Mouse (Mus musculus): ENCODE data around the gene Srrt. TPM values are rescaled to one million over a fixed set of nuclear protein-coding genes. Genes with fewer than 3 reads are reported as not detected.

Srrt gene
- total RNA-seq, 1 experiment from 2014 or later, result 250 TPM

DNA sequence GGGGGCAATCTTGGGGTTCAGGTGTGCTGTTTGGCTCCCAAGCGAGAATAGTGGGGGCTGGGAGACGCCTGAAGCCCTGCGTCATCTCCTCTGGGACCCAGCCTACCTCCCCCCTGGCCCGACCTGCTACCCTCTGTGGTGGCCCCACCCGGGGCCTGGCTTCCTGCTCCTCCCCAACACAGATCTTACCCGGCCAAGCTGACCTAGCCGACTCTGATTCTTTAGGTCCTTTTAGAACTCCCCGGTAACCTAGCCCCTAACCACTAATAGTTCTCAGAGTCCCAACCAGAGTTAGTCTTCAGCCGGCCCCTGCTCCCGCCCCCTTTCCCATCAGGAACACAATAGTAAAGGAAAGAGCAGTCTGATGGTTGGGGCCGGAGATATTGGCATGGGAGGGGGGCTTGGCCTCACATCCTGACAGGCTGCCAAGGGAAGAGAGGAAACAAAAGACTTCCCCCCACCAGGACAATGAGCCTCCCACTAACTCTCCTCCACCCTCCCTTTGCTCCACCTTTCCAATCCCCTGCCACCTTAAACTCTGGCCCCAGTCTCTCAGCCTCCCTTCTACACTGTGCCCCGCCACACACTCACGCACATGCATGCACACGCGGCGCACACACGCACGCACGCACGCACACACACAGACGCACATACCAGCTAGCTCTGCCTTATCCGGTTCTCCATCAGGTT is 32.0 kb upstream of the Srrt start:
- no peak for ATAC-seq (replicated peaks; ENCODE audit: insufficient number of reproducible peaks, low FRiP score, low TSS enrichment, poor library complexity, severe bottlenecking)

DNA sequence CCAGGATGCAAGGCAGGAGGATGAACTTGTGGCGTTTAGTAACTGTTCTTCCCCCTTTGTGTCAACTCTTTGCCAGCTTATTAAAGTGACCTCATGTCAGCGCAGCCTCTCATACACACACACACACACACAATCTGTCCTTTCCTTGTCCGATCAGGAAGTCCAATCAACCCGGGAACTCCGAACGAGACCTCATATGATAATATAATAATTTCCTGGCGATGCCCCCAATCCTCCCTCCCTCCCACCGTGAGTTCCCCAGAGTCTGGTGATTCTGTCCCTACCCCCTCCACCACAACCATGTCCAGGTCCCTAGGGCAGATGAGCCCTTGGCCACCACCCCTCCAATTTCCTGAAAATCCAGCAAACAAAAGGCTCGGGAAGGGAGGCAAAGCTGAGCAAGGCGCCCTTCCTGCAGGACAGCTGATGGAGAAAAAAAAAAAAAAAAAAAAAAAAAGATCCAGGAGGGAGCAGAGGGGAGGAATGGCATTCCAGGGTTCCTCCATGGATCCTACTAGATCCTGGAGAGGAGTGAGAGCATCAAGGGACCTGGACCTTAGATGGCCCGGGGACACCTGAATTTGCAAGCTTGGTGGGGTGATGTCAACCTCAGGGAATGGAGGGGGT is 31.3 kb upstream of the Srrt start:
- ATAC-seq (replicated peaks; ENCODE audit: insufficient number of reproducible peaks, low FRiP score, low TSS enrichment, poor library complexity, severe bottlenecking), result no peak

DNA sequence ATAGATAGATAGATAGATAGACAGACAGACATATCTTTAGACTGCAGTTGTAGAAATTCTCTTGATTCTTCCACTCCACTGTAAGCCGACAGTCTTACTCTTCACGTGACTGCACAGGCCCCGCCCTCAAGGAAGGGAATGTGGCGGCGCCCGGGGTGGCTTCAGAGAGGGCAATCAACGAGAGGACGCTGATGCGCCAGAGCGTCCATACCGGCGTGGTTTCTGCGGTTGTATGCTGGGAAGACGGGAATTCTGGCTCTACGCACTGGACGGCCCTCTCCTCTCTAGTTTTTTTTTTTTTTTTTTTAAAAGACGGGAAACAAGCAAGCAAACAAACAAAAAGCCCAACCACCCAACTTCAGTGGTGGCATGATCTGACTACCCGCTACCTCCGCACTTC is 30.8 kb upstream of the Srrt start:
- peak; percentile 68 for ATAC-seq (replicated peaks; ENCODE audit: insufficient number of reproducible peaks, low FRiP score, low TSS enrichment, poor library complexity, severe bottlenecking)

DNA sequence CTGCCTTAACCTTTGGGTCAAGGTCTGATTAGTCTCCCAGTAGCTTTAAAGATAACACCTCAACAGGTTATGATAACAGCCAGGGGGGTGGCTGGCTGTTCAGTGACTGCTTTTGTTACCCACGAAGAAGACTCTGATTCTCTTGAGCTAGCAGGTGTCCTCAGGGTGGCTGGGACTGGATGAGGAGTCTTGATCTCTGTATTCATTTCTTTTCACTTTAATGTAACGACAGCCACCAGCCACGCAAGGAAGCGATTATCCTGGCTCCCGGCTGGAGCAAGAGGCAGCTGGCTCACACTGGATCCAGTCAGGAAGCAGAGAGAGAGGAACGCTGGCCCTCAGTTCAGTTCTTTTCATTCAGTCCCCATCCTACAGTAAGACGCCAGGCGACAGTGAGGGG is 29.7 kb upstream of the Srrt start:
- no peak for ATAC-seq (replicated peaks; ENCODE audit: insufficient number of reproducible peaks, low FRiP score, low TSS enrichment, poor library complexity, severe bottlenecking)

DNA sequence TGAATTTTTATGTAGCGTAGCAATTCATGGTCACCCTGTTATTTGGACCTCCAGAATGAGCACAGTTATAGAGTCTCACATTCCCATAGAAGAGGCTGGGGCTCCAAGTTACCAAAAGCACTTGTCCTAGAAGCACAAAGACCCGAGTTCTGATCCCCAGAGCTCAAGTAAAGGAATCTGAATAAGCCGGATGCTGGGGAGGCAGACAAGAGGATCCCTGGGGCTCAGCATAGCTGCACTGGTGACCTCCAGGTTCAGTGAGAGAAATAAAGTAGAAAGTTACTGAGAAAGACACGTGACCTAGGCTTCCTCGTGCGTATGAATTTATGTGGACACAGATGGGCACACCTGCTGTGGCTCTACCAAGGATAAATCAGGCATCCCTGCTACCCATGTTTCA is 27.6 kb upstream of the Srrt start:
- ATAC-seq (replicated peaks; ENCODE audit: insufficient number of reproducible peaks, low FRiP score, low TSS enrichment, poor library complexity, severe bottlenecking), result no peak

DNA sequence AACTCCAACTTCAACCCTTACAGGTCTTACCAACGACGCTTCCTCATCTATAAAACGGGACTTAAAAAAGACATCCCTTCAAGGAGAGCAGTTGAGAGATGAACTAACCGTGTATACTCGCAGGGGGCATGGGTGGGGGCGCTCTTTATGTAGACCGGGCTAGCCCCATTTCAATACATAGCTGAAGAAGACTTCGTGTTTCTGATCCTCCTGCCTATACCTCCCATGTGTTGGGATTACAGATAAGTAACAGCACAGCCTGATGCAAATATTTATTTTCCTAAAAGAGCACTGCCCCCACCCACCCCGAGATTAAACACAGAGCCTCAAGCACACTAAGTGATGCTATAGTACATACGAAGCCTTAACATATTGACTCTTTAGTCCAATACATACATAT is 26.8 kb upstream of the Srrt start:
- ATAC-seq (replicated peaks; ENCODE audit: insufficient number of reproducible peaks, low FRiP score, low TSS enrichment, poor library complexity, severe bottlenecking), result no peak

DNA sequence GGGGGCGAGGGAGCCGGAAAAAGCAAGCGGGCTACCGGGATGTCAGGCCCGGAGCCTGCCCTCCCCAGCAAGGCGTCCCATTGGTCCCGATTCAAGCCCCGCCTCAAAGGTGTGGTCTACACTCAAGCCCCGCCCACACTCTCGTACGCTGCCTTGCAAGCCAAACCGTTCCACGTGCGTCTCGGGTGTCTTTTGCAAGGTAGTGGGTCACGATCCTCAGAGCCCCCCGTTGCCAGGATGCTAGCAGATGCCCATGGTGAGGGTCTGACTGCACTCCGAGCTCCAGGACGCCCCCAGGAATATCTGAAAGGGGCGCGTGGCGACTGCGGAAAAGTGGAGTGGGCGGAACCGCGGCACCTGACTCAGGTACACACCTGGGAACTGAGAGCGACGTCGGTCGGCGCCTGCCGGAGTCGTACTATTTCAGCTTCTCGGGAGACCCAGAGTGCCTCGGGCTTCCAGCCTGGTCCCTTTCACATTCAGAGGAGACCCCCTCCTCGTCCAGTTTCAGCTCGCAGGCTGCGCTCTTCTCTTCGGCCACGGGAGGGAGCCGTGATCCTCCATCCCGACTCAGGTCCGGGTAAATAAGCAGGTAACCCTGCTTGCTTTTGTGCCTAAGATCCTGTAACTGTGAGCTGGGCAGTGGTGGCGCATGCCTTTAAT is 26.2 kb upstream of the Srrt start, which contains the start of gene Slc12a9:
Gene Slc12a9 (minus strand): TSS at position 86 of the 663 bp plus-strand sequence.
- peak; percentile 94 for ATAC-seq (replicated peaks; ENCODE audit: insufficient number of reproducible peaks, low FRiP score, low TSS enrichment, poor library complexity, severe bottlenecking)

DNA sequence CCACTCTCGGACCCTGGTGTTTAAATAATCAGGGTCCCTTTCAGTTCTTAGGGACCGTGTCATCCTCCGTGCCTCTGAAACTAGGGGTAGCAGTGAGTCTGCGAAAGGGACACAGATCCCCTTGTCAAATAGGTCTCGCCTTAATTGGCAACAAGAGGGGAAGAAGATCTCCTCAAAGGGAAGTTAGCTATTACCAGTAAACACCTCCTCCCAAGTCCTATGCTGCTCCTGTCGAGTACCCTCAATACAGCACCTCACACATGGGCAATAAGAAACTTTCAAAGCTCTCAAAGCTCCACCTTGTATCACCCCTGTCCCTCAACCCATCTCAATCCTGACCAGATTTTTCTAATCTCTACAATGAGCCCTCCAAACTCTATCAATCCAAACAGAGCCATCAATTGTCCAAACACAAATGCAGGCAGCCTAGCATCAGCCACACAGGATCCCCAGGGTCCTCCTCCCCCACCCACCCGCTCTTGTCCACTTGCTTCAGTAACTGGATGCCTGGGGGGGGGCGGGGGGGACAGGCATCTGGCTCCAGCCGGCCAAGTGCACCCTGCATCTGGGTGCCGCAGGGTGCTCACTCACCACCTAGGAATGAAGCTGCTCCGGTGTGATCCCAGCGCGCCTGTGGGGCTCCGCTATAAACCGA is 25.5 kb upstream of the Srrt start:
- peak; percentile 37; the same call in 1 of the 2 replicates for ATAC-seq (replicated peaks; ENCODE audit: insufficient number of reproducible peaks, low FRiP score, low TSS enrichment, poor library complexity, severe bottlenecking)

DNA sequence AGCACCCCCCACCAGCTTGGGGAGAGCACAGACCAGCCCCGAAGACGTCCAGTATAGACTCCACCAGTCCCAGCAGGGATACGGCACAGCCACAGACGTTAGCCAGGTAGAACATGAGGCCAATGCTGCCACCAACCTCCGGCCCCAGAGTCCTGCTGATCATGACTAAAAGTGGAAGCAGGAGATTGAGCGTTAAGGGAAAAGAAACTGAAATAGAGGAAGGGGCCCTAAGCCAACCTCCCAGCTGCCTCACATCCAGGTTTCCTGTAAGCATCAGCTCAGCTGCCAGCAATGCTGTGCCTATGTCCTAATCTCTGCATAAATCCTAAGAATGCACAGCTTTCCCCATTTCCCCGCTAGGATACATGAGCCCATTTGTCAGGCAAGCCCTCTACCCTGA is 23.4 kb upstream of the Srrt start:
- 0 out of 2 replicates have a peak, but pooled peaks have one; percentile 7 for ATAC-seq (replicated peaks; ENCODE audit: insufficient number of reproducible peaks, low FRiP score, low TSS enrichment, poor library complexity, severe bottlenecking)

DNA sequence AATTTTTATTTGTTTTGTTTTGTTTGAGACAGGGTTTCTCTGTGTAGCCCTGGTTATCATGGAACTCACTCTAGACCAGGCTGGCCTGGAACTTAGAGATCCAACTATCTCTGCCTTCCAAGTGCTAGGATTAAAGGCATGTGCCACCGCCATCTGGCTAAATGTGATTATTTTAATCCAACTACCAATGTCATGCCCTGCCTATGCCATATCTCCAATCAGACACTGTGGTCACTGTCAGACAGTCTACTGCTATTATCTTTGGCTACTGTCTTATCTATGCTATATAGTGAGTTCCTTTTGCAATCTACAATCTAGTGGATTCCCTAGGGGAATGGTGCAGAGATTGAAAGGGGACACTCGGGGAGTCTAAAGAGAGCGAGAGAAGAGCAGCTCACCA is 13.5 kb upstream of the Srrt start:
- ATAC-seq (replicated peaks; ENCODE audit: insufficient number of reproducible peaks, low FRiP score, low TSS enrichment, poor library complexity, severe bottlenecking), result no peak

DNA sequence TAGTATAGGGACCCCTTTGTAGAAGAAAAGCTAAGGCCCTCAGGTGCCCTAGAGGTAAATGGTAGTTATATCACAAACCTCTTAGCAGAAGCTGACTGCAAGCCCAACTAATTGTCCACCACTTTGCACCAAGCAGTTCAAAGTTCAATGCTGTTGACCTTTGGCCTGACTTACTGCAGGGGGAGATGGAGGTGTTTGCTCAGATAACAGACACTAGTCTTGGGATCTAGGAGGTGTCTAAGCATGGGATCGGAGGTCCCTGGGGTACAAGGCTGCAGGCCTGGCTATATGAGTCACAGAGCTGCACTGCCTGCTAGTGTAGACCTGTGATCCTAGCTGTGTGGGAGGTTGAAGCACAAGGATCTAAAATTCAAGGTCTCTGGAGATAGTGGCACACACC is 11.1 kb upstream of the Srrt start:
- no peak for ATAC-seq (replicated peaks; ENCODE audit: insufficient number of reproducible peaks, low FRiP score, low TSS enrichment, poor library complexity, severe bottlenecking)

DNA sequence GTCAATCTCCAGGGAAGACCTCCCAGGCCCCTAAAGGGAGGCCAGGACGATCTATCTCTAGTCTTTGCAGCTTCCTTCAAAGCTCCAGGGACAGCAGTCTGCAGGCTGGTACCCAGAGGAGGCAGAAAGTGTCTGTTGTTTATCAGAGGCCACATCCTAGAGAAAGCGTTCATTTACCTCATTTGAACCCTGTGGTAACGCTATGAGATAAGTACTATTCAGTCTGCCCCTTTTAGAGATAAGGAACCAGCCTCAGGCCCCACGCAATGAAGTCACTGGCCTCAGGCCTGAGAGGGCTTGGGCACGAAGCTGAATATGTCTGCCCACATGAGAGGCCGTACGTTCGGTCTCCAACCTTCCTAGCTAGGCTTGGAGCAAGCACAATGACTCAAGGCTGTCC is 9.9 kb upstream of the Srrt start:
- no peak for ATAC-seq (replicated peaks; ENCODE audit: insufficient number of reproducible peaks, low FRiP score, low TSS enrichment, poor library complexity, severe bottlenecking)

DNA sequence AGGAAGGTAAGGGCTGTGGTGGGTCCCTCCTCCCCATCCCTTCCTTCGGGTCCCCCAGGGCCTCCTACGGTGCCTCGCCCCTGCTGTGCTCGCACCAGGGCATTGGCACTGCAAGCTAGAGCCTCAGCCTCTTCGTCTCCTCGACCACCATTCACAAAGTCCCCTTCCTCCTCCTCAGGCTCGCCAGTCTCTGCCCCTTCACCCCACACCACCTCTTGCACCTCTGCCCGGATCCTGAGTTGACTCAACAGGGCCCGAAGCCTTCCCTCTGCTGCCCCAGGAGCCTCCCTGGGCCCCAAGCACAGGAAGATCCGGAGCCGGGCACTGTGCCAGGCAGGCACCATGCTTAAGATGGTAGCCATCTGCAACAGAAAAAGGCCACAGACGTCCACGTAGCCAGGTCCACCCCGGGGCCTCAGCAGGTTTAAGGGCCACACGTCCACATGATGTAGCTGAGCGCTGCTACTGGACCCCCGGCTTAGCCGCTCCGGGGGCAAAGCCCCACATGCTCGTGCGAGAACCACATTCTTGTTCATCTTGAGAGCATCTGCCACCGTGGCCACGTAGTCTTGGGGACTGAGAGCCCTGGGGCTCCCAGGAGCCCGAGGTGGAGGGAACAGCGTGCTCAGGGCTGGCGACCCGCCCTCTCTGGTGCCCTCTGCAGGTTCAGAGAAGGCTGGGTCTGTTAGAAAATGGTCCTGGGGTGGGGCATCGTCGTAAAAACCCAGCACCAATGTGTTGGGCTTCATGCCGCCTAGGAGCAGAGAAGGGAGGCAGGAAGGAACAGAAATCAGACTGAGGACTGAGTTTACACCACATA is 7.8 kb upstream of the Srrt start:
- ATAC-seq (replicated peaks; ENCODE audit: insufficient number of reproducible peaks, low FRiP score, low TSS enrichment, poor library complexity, severe bottlenecking), result peak; percentile 29; the same call in 1 of the 2 replicates

DNA sequence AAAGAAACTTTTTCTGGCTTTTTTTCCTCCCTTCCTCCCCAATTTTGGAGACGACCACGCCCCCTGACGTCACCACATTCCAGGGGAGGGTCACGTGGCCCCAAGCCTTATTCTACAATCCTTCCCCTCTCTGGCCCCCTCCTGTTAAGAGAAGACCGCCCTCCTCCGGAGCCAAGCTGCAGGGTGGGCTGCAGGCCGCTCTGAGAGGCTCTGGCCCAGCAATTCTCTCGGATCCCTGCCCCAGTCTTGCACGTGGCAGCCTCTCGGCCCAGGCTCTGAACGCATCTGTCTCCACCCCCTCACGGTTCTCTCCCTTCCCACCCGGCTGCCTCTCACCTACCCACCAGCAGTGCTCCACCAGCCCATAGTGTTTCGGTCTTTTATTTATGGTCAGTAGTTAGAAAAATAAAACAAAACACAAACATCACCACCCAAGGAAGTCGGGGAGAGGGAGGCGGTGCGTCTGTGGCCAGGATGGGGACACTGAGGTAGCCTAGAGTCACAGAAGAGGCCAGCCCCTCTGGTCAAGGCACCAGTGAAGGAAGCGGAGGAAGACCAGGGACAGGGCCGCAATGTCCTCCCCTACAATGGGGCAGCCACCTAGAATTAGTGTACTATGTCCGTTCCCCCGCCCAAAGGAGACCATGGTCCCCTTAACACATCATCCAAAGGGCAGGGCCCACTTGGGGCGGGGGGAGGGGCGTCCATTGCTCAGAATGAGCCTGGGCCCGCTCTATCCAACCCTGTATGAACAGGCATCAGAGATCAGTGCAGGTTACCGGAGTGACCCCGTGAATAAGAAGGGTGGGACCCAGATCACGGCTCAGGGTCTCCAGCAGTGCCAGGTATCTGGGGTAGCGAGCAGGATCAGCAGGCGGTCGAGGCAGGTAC is 7.0 kb upstream of the Srrt start, which contains the start of gene Trip6:
Gene Trip6 (minus strand): TSS at position 212 of the 891 bp plus-strand sequence.
- ATAC-seq (replicated peaks; ENCODE audit: insufficient number of reproducible peaks, low FRiP score, low TSS enrichment, poor library complexity, severe bottlenecking), result no peak

DNA sequence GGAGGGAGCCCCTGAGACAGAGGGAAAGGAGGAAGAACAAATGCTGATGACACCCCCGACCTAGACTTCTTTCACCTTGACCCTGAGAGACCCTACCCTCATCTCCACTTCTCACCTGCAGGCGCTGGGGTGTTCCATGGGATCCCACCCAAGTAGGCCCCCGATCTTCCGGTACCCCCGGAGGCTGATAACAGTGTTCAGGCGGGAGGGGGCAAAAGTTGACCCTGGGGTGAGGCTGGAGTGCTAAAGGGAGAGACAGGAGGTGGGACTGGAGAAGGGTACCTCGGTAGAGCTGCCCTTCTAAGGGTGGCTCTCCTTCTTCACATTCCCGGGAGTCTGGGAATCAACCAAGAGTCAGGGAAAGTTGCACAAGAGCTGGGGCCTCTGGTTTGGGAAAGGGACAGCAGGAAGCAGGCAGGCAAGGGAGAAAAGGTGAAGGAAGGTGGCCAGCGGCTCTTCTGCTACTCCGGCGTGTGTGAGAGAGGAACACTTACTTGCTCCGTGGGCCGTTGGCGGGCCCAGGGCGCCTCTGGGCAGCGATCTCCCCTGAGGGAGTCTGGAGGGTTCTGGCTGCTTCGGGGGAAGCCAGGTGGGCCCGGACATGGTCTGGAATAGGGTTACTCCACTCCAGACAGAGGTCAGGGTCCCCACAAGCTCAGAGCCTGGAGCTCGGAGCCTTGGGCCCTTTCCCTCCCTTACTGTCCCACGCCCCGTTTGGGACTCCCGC is 6.2 kb upstream of the Srrt start:
- no peak for ATAC-seq (replicated peaks; ENCODE audit: insufficient number of reproducible peaks, low FRiP score, low TSS enrichment, poor library complexity, severe bottlenecking)

DNA sequence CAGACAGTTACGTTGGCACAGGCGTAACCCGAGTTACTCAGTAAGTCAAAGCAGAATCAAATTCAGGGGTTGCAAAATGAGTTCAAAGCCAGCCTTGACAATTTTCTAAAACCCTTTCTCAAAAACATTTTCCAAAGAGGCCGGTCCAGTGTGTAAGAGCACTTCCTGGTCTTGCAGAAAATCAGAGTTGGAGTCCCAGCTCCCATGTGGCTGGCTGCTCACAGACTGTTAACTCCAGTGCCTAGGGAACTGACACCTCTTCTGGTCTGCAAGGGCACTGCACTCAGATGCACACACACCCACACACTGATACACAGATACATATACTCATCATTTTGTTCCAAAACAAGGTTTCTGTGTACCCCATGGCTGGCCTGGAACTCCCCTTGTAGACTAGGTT is 882 bp upstream of the Srrt start:
- ATAC-seq (replicated peaks; ENCODE audit: insufficient number of reproducible peaks, low FRiP score, low TSS enrichment, poor library complexity, severe bottlenecking), result no peak

DNA sequence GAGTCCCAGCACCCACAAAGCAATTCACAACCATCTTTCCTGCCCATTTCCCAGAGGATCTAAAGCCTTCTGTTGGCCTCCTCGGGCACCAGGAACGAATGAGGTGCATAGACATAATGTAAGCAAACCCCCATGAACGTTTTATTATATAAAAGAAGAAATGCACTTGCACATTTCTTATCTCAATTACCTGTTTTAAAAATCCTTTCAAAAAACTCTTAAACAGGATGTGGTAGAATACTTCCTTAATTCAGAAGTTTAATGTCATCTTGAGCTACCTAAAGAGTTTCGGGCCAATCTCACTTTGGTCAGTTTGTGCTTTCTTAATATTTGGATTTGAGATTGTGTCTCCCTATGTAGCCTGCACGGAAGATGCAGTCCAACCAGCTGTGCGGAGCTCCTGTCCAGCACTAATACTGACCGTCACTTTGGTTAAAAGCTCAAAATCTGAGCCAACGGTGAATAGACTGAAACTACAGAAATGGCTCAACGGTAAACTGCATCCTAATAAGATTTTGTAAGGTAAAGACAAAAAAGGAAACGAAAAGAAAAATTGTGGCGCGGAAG is 952 bp downstream of the Srrt start:
- no peak for ATAC-seq (replicated peaks; ENCODE audit: insufficient number of reproducible peaks, low FRiP score, low TSS enrichment, poor library complexity, severe bottlenecking)
